Mouse (Mus musculus) limb, embryonic 10.5 days (tissue): ENCODE results near the gene Cnnm4. TPM values are rescaled to one million over a fixed set of nuclear protein-coding genes. Genes with fewer than 3 reads are reported as not detected.
"Not testable (repeated sequence)": the region's sequence is repeated elsewhere in the genome, so short reads cannot be mapped to it uniquely, and the experiment has no call there.

ENCODE experiments used
- DNase-seq: peaks from one replicate; pipeline ENCODE4 v3.0.0-alpha.2; 2017; ENCODE audit warnings: low spot score
- H3K27ac ChIP-seq: fragments of 300-500 bp; sonication (generic); 2 replicates; pipeline ENCODE4 v1.5.1; 2016; ENCODE audit warnings: mild to moderate bottlenecking
- H3K27me3 ChIP-seq: fragments of 300-500 bp; sonication (generic); 2 replicates; pipeline ENCODE4 v1.6.1; 2016; ENCODE audit warnings: low read depth, mild to moderate bottlenecking; ENCODE audit not compliant: poor library complexity, severe bottlenecking
- H3K36me3 ChIP-seq: fragments of 300-500 bp; sonication (generic); 2 replicates; pipeline ENCODE4 v1.6.1; 2016; ENCODE audit warnings: mild to moderate bottlenecking, moderate library complexity
- H3K4me1 ChIP-seq: fragments of 300-500 bp; sonication (generic); 2 replicates; pipeline ENCODE4 v1.6.1; 2016
- H3K4me3 ChIP-seq: fragments of 300-500 bp; sonication (generic); 2 replicates; pipeline ENCODE4 v1.5.1; 2016; ENCODE audit warnings: mild to moderate bottlenecking, moderate library complexity
- H3K9me3 ChIP-seq: fragments of 300-500 bp; sonication (generic); replicated peaks from 2 replicates; pipeline ENCODE4 v1.6.1; 2016; ENCODE audit warnings: mild to moderate bottlenecking
- WGBS: fragments of 180-500 bp; shearing (Covaris S2); methylation state at CpG from one replicate; pipeline ENCODE4 v1.1.7; 2016; 5-methylcytosine and 5-hydroxymethylcytosine counted together
- polyA plus RNA-seq: library from polyadenylated mRNA; unstranded; fragments of >200 nt; fragmentation: Nextera tagmentation; extraction: Ambion mirVana; gene quantifications from 2 replicates; pipeline ENCODE4 v1.2.1, GENCODE M21; 2016

Gene Cnnm4
- polyA plus RNA-seq, 1 experiment from 2014 or later, result 17.5 TPM

- H3K27me3 ChIP-seq, result no peaks in the 10 kb centered on the region
- H3K36me3 ChIP-seq, result peaks cover 54% of the 10 kb centered on the region
- H3K4me3 ChIP-seq, result no peak overlapping the region
- WGBS, result 93% methylated on average over 4 of the region's 4 CpGs
- H3K4me1 ChIP-seq, result no peaks in the 10 kb centered on the region
- no peaks in the 10 kb centered on the region for H3K9me3 ChIP-seq
- no peak overlapping the region for H3K27ac ChIP-seq
- DNase-seq, result no peak
Measured at GRCm38 (mm10) chr1:36529274-36529673, 57.9 kb downstream of the Cnnm4 start.

GRCm38 (mm10) chr1:36529875-36530274 lies 58.5 kb downstream of the Cnnm4 start:
- H3K4me1 ChIP-seq, result no peaks in the 10 kb centered on the region
- H3K4me3 ChIP-seq, result no peak overlapping the region
- DNase-seq, result no peak
- H3K27me3 ChIP-seq, result no peaks in the 10 kb centered on the region
- H3K27ac ChIP-seq, result no peak overlapping the region
- peaks cover 48% of the 10 kb centered on the region for H3K36me3 ChIP-seq
- no peaks in the 10 kb centered on the region for H3K9me3 ChIP-seq
- WGBS, result 93% methylated on average over 4 of the region's 4 CpGs

- no peak overlapping the region for H3K4me3 ChIP-seq
- no peaks in the 10 kb centered on the region for H3K27me3 ChIP-seq
- DNase-seq, result no peak
- H3K9me3 ChIP-seq, result no peaks in the 10 kb centered on the region
- H3K27ac ChIP-seq, result no peak overlapping the region
- H3K36me3 ChIP-seq, result peaks cover 42% of the 10 kb centered on the region
- WGBS, result 82% methylated on average over 8 of the region's 8 CpGs
- no peaks in the 10 kb centered on the region for H3K4me1 ChIP-seq
Measured at GRCm38 (mm10) chr1:36530485-36530884, 59.1 kb downstream of the Cnnm4 start.

- H3K4me1 ChIP-seq, result no peaks in the 10 kb centered on the region
- no peak overlapping the region for H3K27ac ChIP-seq
- no peaks in the 10 kb centered on the region for H3K27me3 ChIP-seq
- WGBS, result 96% methylated on average over 7 of the region's 7 CpGs
- H3K36me3 ChIP-seq, result peaks cover 37% of the 10 kb centered on the region
- DNase-seq, result no peak
- H3K9me3 ChIP-seq, result no peaks in the 10 kb centered on the region
- H3K4me3 ChIP-seq, result no peak overlapping the region
Measured at GRCm38 (mm10) chr1:36530962-36531361, 59.5 kb downstream of the Cnnm4 start.

- 92% methylated on average over 12 of the region's 12 CpGs for WGBS
- 0 out of 2 replicates have a peak, but pooled peaks cover 3% of the 10 kb centered on the region for H3K4me1 ChIP-seq
- no peak overlapping the region for H3K4me3 ChIP-seq
- peaks cover 33% of the 10 kb centered on the region for H3K36me3 ChIP-seq
- DNase-seq, result no peak
- no peak overlapping the region for H3K27ac ChIP-seq
- no peaks in the 10 kb centered on the region for H3K27me3 ChIP-seq
- no peaks in the 10 kb centered on the region for H3K9me3 ChIP-seq
Measured at GRCm38 (mm10) chr1:36531461-36531860, 60.0 kb downstream of the Cnnm4 start.

GRCm38 (mm10) chr1:36533546-36533945 lies 62.1 kb downstream of the Cnnm4 start:
- WGBS, result 84% methylated on average over 6 of the region's 6 CpGs
- H3K27ac ChIP-seq, result no peak overlapping the region; the same call in 1 of the 2 replicates

GRCm38 (mm10) chr1:36534595-36535058 lies 63.2 kb downstream of the Cnnm4 start:
- 73% methylated on average over 6 of the region's 6 CpGs for WGBS
- Histone ChIP-seq H3K9me3 (no peaks in the 10 kb centered on the region), H3K27me3 (no peaks in the 10 kb centered on the region), H3K4me1 (0 out of 2 replicates have a peak, but pooled peaks cover 9% of the 10 kb centered on the region), H3K27ac (no peak overlapping the region), H3K4me3 (no peak overlapping the region), H3K36me3 (peaks cover 32% of the 10 kb centered on the region)
- no peak for DNase-seq

More at GRCm38 (mm10) chr1:36533546-36533945, 62.1 kb downstream of the Cnnm4 start:
- no peak for DNase-seq
- no peak overlapping the region for H3K4me3 ChIP-seq
- 0 out of 2 replicates have a peak, but pooled peaks cover 3% of the 10 kb centered on the region for H3K4me1 ChIP-seq
- peaks cover 23% of the 10 kb centered on the region for H3K36me3 ChIP-seq
- no peaks in the 10 kb centered on the region for H3K27me3 ChIP-seq
- H3K9me3 ChIP-seq, result no peaks in the 10 kb centered on the region

GRCm38 (mm10) chr1:36535477-36536396 lies 64.3 kb downstream of the Cnnm4 start:
- Histone ChIP-seq H3K36me3 (peaks cover 39% of the 10 kb centered on the region), H3K27ac (no peak overlapping the region)
- 85% methylated on average over 11 of the region's 11 CpGs for WGBS

GRCm38 (mm10) chr1:36536397-36536728 lies 64.9 kb downstream of the Cnnm4 start:
- H3K27me3 ChIP-seq, result no peaks in the 10 kb centered on the region
- H3K4me1 ChIP-seq, result 0 out of 2 replicates have a peak, but pooled peaks cover 10% of the 10 kb centered on the region
- H3K4me3 ChIP-seq, result no peak overlapping the region
- H3K27ac ChIP-seq, result no peak overlapping the region
- no peaks in the 10 kb centered on the region for H3K9me3 ChIP-seq
- DNase-seq, result no peak
- H3K36me3 ChIP-seq, result peaks cover 39% of the 10 kb centered on the region
- 78% methylated on average over 8 of the region's 8 CpGs for WGBS

More at GRCm38 (mm10) chr1:36535477-36536396, 64.3 kb downstream of the Cnnm4 start:
- Histone ChIP-seq H3K4me3 (no peak overlapping the region), H3K9me3 (no peaks in the 10 kb centered on the region), H3K4me1 (0 out of 2 replicates have a peak, but pooled peaks cover 10% of the 10 kb centered on the region), H3K27me3 (no peaks in the 10 kb centered on the region)
- no peak for DNase-seq

GRCm38 (mm10) chr1:36536783-36537182 lies 65.4 kb downstream of the Cnnm4 start, which contains the start of gene Ankrd23:
TSS of gene Ankrd23 (minus strand) at chr1:36536883.
- not testable (repeated sequence) for H3K4me3 ChIP-seq, H3K27ac ChIP-seq, DNase-seq, H3K27me3 ChIP-seq, H3K9me3 ChIP-seq, H3K4me1 ChIP-seq
- H3K36me3 ChIP-seq, result peaks cover 39% of the 10 kb centered on the region
- WGBS, result 95% methylated on average over 9 of the region's 9 CpGs

- Histone ChIP-seq H3K27me3 (no peaks in the 10 kb centered on the region), H3K9me3 (no peaks in the 10 kb centered on the region), H3K36me3 (peaks cover 45% of the 10 kb centered on the region), H3K27ac (no peak overlapping the region), H3K4me1 (peaks cover 12% of the 10 kb centered on the region; the same call in 1 of the 2 replicates), H3K4me3 (no peak overlapping the region)
- DNase-seq, result no peak
- 89% methylated on average over 4 of the region's 4 CpGs for WGBS
Measured at GRCm38 (mm10) chr1:36538727-36539126, 67.3 kb downstream of the Cnnm4 start.

- DNase-seq, result no peak
- Histone ChIP-seq H3K9me3 (no peaks in the 10 kb centered on the region), H3K27me3 (no peaks in the 10 kb centered on the region), H3K4me1 (peaks cover 17% of the 10 kb centered on the region; the same call in 1 of the 2 replicates), H3K4me3 (no peak within 1 kb of the TSS), H3K27ac (no peak within 1 kb of the TSS), H3K36me3 (peaks cover 45% of the 10 kb centered on the region)
- WGBS, result 38% methylated on average over 9 of the region's 9 CpGs
Measured at GRCm38 (mm10) chr1:36539186-36539585, 67.8 kb downstream of the Cnnm4 start, which contains the start of gene Gm42417. TSS of gene Gm42417 (minus strand) at chr1:36539429.

GRCm38 (mm10) chr1:36540132-36540531 lies 68.7 kb downstream of the Cnnm4 start:
- Histone ChIP-seq H3K36me3 (peaks cover 45% of the 10 kb centered on the region), H3K9me3 (no peaks in the 10 kb centered on the region), H3K4me1 (peaks cover 17% of the 10 kb centered on the region; the same call in 1 of the 2 replicates), H3K27me3 (no peaks in the 10 kb centered on the region), H3K4me3 (no peak overlapping the region), H3K27ac (no peak overlapping the region)
- DNase-seq, result no peak
- WGBS, result 92% methylated on average over 11 of the region's 11 CpGs
